Mouse (Mus musculus) liver, embryonic 13.5 days (tissue): Measurements from ENCODE around the gene Cd200. TPM values are rescaled to one million over a fixed set of nuclear protein-coding genes. Genes with fewer than 3 reads are reported as not detected.

ENCODE experiments used
- ATAC-seq: fragments of 200-750 bp; cut with Nextera tagmentation; 2 replicates; pipeline ENCODE4 v1.8.0; 2017; ENCODE audit warnings: low read depth, mild to moderate bottlenecking, moderate number of reproducible peaks, moderate library complexity
- DNase-seq: peaks from one replicate; pipeline ENCODE4 v3.0.0; 2022
- H3K27ac ChIP-seq: fragments of 300-500 bp; sonication (generic); 2 replicates; pipeline ENCODE4 v1.5.1; 2015; ENCODE audit warnings: moderate library complexity, mild to moderate bottlenecking, inconsistent platforms
- H3K27me3 ChIP-seq: fragments of 300-500 bp; sonication (generic); 2 replicates; pipeline ENCODE4 v1.6.1; 2015; ENCODE audit warnings: mild to moderate bottlenecking, inconsistent platforms
- H3K36me3 ChIP-seq: fragments of 300-500 bp; sonication (generic); 2 replicates; pipeline ENCODE4 v1.6.1; 2015; ENCODE audit warnings: mild to moderate bottlenecking, inconsistent platforms
- H3K4me1 ChIP-seq: fragments of 300-500 bp; sonication (generic); replicated peaks from 2 replicates; pipeline ENCODE4 v1.6.1; 2015; ENCODE audit warnings: inconsistent platforms
- H3K4me2 ChIP-seq: fragments of 300-500 bp; sonication (generic); 2 replicates; pipeline ENCODE4 v1.6.1; 2015; ENCODE audit warnings: inconsistent platforms, mild to moderate bottlenecking, moderate library complexity
- H3K4me3 ChIP-seq: fragments of 300-500 bp; sonication (generic); replicated peaks from 2 replicates; pipeline ENCODE4 v1.5.1; 2015; ENCODE audit warnings: mild to moderate bottlenecking, inconsistent platforms
- H3K9ac ChIP-seq: fragments of 300-500 bp; sonication (generic); 2 replicates; pipeline ENCODE4 v1.6.1; 2015; ENCODE audit warnings: mild to moderate bottlenecking, inconsistent platforms
- H3K9me3 ChIP-seq: fragments of 300-500 bp; sonication (generic); replicated peaks from 2 replicates; pipeline ENCODE4 v1.6.1; 2016; ENCODE audit warnings: inconsistent platforms
- WGBS: fragments of 180-500 bp; shearing (Covaris S2); methylation state at CpG from one replicate; pipeline ENCODE4 v1.1.7; 2015; ENCODE audit not compliant: insufficient replicate concordance; 5-methylcytosine and 5-hydroxymethylcytosine counted together
- polyA plus RNA-seq: library from polyadenylated mRNA; unstranded; fragments of >200 nt; fragmentation: Nextera tagmentation; extraction: Ambion mirVana; gene quantifications from 2 replicates; pipeline ENCODE4 v1.2.1, GENCODE M21; 2015

Gene Cd200
- polyA plus RNA-seq, 1 experiment from 2014 or later: 0.84 TPM

DNA sequence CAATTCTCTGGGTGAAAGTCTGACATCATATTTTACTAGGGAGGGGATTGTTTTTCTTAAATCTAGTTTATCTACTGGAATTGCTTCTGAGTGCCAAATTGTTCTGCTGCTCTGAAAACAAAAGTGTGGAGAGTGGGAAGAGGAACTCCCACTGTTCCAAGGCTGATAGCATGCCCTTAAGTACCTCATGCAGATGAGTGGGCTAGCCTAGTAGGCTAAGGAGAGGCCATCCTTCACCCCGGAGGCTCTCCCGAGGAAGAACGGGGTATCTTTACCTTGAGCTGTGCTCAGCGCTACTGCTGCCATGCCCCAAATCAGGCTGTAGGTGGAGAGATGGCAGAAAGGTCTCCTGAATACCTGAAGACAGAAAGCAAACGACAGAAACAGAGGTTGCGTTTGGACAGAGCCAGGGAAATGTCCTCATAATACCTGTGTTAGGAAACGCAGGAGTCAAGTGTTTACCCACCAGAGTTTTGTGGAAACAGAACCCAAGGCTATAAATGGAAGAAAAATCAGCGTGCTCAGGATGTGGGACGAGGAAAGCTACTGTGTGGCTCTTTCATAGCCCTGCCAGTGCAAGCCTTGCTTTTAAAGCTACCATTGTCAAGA, 8.8 kb downstream of the Cd200 start:
- Histone ChIP-seq H3K27ac (no peak overlapping the region), H3K4me3 (no peak overlapping the region), H3K4me1 (no peaks in the 10 kb centered on the region), H3K9ac (no peak overlapping the region), H3K9me3 (no peaks in the 10 kb centered on the region), H3K27me3 (no peaks in the 10 kb centered on the region), H3K36me3 (no peaks in the 10 kb centered on the region), H3K4me2 (no peak overlapping the region)
- DNase-seq (no peak), ATAC-seq (no peak)
- WGBS: 55% methylated on average over 9 of the region's 9 CpGs

DNA sequence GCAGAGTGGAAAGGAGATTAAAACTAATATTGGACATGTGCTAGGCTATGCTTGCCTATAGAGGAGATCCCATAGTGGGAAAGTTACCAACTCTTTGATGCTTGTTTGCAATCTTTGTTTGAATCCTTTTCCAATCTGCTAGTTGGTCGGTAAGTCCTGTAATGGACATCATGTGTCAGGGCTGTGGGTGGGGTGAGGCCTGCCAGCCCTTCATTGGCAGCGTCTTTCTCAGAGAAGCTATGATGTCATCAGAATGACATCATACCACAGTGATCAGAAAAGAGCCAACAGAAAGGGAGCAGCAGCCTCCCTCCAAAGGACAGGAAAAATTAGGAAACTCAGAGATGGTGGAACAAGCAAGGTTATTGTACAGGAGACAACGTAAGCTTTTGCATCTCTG, 9.4 kb downstream of the Cd200 start:
- no peaks in the 10 kb centered on the region for H3K9me3 ChIP-seq
- no peaks in the 10 kb centered on the region for H3K4me1 ChIP-seq
- 63% methylated on average over 3 of the region's 3 CpGs for WGBS
- H3K36me3 ChIP-seq: no peaks in the 10 kb centered on the region
- DNase-seq (no peak), ATAC-seq (no peak)
- no peaks in the 10 kb centered on the region for H3K27me3 ChIP-seq
- no peak overlapping the region for H3K4me3 ChIP-seq
- H3K27ac ChIP-seq: no peak overlapping the region
- H3K9ac ChIP-seq: no peak overlapping the region
- H3K4me2 ChIP-seq: no peak overlapping the region

DNA sequence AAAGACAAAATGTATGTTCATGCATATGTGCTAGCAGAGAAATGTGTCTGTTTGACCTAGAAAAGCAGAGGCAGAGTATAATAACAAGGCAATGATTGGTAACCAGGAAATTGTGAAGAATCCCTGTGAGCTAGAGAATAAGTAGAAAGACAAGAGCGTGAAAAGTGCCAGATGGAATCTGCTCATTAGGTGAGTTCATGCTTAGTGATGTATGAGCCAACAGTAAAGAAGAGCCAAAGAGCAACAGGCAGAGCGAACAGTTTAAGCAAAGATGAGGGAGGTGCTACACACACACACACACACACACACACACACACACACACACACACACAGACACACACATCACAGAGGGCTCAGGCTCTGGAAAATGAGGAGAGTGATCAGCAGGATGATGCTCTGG, 11.4 kb downstream of the Cd200 start:
- no peaks in the 10 kb centered on the region for H3K27me3 ChIP-seq
- no peak overlapping the region for H3K9ac ChIP-seq
- no peaks in the 10 kb centered on the region for H3K36me3 ChIP-seq
- 69% methylated on average over 2 of the region's 2 CpGs for WGBS
- no peak for ATAC-seq
- no peaks in the 10 kb centered on the region for H3K4me1 ChIP-seq
- H3K9me3 ChIP-seq: no peaks in the 10 kb centered on the region
- no peak overlapping the region for H3K4me2 ChIP-seq
- no peak overlapping the region for H3K27ac ChIP-seq
- no peak for DNase-seq
- no peak overlapping the region for H3K4me3 ChIP-seq

DNA sequence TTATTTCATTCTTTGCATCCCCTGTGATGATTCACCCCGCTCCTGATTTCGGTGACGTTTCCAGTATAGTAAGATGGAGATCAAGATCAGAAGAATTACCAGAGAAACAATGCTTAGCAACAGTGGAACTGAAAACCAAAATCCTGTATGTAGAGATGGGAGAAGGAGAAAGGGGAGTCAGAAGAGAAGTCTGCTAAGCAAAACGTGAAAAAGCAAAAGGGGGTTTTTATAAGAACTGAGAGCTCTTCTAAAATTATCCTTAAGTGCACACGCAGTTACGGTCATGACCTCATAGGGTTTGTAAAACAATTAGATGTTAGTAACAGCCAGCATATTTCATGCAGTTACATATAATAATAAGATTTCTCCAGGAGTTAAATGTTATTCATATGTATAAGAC, 16.6 kb downstream of the Cd200 start:
- no peak for DNase-seq
- Histone ChIP-seq H3K9ac (no peak overlapping the region), H3K27me3 (no peaks in the 10 kb centered on the region), H3K4me1 (no peaks in the 10 kb centered on the region), H3K4me2 (no peak overlapping the region), H3K4me3 (no peak overlapping the region), H3K27ac (no peak overlapping the region), H3K9me3 (no peaks in the 10 kb centered on the region), H3K36me3 (no peaks in the 10 kb centered on the region)
- ATAC-seq: no peak
- 71% methylated on average over 6 of the region's 6 CpGs for WGBS

DNA sequence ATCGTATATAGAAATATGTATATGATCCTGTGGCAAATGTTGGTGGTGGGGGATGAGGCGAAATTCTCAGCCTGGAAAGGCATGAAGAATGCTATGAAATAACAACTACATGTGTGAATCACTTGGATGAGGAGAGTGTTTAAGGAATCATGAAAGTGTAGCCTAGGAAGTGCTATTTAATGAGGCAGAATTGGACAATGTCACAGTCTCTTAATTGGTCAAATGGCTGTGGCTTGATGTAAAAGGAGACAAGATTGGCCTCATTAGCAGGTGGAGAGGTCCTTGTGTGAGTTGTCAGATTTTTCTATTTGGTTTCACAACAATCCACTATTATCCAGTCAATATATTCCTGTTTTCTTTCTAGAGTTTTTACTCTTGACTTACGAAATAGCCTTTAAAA, 17.2 kb downstream of the Cd200 start:
- no peaks in the 10 kb centered on the region for H3K9me3 ChIP-seq
- DNase-seq (no peak), ATAC-seq (no peak)
- H3K4me1 ChIP-seq: no peaks in the 10 kb centered on the region
- H3K4me2 ChIP-seq: no peak overlapping the region
- H3K27me3 ChIP-seq: no peaks in the 10 kb centered on the region
- no peak overlapping the region for H3K4me3 ChIP-seq
- H3K9ac ChIP-seq: no peak overlapping the region
- no peak overlapping the region for H3K27ac ChIP-seq
- WGBS: 71% methylated on average over 3 of the region's 3 CpGs
- no peaks in the 10 kb centered on the region for H3K36me3 ChIP-seq

DNA sequence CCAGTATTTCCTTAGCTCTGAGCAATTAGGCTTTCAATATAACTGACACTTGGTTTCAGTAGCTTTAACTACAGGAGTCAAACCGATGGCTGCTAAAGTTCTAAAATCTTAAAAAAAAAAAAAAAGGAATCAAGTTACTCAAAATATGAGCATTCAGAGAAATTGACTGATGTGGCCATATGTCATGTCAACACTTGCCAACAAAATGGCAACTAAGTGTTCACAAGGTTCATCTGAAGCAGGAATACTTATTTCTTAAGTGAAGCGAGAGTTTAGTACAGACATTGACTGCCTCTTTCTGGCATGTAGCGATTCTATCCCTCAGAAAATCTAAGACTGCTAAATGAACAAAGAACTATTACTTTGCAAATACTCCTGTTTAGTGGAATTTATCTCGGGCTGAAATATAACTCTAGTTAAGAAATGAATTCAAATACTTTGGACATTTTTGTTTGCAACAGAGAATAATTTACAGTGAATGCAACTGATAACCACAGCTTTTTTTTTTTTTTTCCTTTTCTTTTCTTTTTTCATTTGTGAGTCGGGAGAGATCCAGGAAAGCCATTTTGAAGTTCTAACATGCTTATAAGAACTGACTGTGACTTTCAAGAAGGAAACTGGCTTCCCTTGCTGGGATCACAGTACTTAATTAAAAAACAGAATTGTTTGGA, 18.4 kb downstream of the Cd200 start:
- ATAC-seq (no peak), DNase-seq (no peak)
- Histone ChIP-seq H3K27ac (no peak overlapping the region), H3K9me3 (no peaks in the 10 kb centered on the region), H3K4me1 (no peaks in the 10 kb centered on the region), H3K9ac (no peak overlapping the region), H3K4me2 (no peak overlapping the region), H3K27me3 (no peaks in the 10 kb centered on the region), H3K36me3 (no peaks in the 10 kb centered on the region), H3K4me3 (no peak overlapping the region)
- 67% methylated on average over 5 of the region's 5 CpGs for WGBS

DNA sequence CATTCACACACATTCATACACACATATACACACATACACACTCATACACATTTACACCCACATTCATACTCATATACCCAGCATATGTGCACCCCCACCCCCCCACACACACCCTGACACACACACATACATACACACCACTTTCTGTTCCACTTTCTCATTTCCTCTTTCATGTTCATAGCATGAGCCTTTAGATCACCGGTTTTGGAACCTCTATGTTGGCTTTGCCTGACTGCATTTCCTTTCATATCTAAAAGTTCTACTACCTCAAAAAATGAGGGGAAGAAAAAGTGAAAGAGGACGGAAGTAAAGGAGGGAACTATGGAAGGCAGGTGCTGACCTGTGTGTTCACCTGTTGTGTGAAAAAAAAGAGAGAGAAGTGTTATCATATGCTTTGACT, 19.0 kb downstream of the Cd200 start:
- H3K27me3 ChIP-seq: no peaks in the 10 kb centered on the region
- H3K27ac ChIP-seq: no peak overlapping the region
- no peak overlapping the region for H3K4me2 ChIP-seq
- no peak overlapping the region for H3K4me3 ChIP-seq
- H3K36me3 ChIP-seq: no peaks in the 10 kb centered on the region
- DNase-seq (no peak), ATAC-seq (no peak)
- no peaks in the 10 kb centered on the region for H3K4me1 ChIP-seq
- no peak overlapping the region for H3K9ac ChIP-seq
- H3K9me3 ChIP-seq: no peaks in the 10 kb centered on the region
- WGBS: 45% methylated on average over 2 of the region's 2 CpGs

DNA sequence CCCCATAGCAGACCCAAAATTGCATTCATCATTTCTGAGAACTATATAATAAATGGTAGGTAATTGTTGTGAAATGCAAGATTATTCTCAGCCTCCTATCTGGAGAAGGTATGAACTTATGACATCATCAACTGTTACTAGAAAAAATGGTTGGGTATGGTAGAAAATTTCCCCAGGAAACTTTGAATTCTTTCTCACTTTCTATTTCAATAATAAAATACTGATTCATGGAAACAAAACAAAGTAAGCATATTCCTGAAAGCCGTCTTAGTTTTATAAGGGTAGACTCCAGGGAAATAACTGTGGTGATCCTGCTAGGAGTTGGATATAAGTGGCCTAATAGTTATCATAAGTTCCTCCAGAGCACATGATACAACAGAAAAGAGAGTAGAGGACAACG, 19.8 kb downstream of the Cd200 start:
- ATAC-seq (no peak), DNase-seq (no peak)
- Histone ChIP-seq H3K27ac (no peak overlapping the region), H3K9me3 (no peaks in the 10 kb centered on the region), H3K4me3 (no peak overlapping the region), H3K4me2 (no peak overlapping the region), H3K4me1 (no peaks in the 10 kb centered on the region), H3K36me3 (no peaks in the 10 kb centered on the region), H3K9ac (no peak overlapping the region), H3K27me3 (no peaks in the 10 kb centered on the region)
- 64% methylated on average over 2 of the region's 2 CpGs for WGBS

DNA sequence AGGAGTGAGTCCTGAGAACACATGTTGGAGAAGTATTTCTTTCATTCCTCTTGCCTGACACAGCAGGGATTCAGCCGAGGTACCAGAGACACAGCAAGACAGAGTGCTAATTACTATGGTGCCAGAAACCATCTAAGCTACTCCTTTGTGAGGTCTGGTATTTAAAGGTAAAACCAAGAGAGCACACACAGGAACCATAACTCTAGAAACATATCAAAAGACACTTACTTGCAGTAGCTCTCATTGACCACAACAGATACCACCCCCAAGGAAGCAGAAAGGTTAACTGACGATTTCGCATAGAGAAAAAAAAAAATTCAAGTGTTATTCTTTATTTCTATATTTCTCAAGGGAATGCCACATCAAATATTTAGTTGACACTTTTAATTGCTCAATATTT, 27.0 kb downstream of the Cd200 start:
- Histone ChIP-seq H3K9ac (no peak overlapping the region), H3K4me1 (no peaks in the 10 kb centered on the region), H3K27ac (no peak overlapping the region), H3K27me3 (no peaks in the 10 kb centered on the region), H3K36me3 (no peaks in the 10 kb centered on the region), H3K4me3 (no peak overlapping the region), H3K9me3 (no peaks in the 10 kb centered on the region), H3K4me2 (no peak overlapping the region)
- DNase-seq (no peak), ATAC-seq (no peak)
- WGBS: 53% methylated on average over 3 of the region's 3 CpGs

DNA sequence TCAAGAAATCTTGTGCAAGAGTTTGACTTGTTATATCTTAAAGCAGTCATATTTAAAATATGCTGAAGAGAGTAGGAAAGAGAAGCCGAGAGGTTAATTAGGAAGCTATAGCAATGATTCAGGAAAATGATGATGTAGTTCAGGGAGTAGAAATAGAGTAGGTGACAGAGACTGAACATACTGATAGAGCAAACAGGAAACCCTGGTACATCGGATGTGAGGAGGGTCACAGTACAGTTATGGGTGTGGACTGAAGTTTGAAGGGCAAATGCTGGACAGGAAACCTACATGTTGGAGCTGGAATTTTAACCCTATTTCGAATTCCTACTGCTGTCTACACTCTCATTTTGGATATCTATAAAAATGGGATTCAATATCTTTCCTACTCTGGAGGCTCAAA, 29.9 kb downstream of the Cd200 start:
- no peak overlapping the region for H3K4me3 ChIP-seq
- 46% methylated on average over 3 of the region's 3 CpGs for WGBS
- H3K36me3 ChIP-seq: no peaks in the 10 kb centered on the region
- no peak overlapping the region for H3K4me2 ChIP-seq
- ATAC-seq (no peak), DNase-seq (no peak)
- no peaks in the 10 kb centered on the region for H3K27me3 ChIP-seq
- no peaks in the 10 kb centered on the region for H3K9me3 ChIP-seq
- no peak overlapping the region for H3K27ac ChIP-seq
- no peaks in the 10 kb centered on the region for H3K4me1 ChIP-seq
- H3K9ac ChIP-seq: no peak overlapping the region

DNA sequence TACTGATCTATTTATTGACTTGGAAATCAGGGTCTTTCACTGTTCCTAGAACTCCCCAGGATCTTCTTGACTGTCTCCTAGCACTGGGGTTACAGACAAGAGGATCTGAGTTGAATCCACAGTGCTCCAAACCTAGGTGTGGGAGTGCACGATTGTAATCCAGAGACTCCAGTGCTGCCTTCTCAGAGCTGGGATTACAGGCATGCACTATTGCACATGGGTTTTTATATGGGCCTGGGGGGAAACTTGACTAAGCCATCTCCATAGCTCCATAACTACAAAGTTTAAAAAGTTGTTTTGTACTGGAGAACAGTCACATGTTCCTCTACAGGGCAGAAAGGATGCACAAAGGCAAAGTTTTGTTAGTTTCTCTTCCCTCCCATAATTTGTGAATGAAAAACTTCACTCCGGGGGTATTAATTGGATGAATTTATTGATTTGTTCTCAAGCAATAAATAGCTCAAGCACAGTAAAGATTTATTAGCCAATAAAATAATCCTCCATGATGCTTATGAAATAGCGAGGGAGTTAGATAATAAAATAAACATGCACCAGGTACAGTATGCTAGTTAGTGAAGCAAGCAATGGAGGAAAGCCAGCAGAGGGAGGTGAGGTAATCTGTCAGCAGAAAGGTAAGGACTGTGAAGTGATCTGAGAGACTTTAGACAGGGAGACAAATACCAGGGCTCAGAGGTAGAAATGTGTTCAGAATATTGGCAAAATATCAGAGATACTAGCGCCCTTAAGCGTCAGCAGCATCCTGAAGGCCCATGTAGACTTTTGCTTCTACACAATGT, 30.5 kb downstream of the Cd200 start:
- DNase-seq: no peak
- WGBS: 71% methylated on average over 5 of the region's 5 CpGs

DNA sequence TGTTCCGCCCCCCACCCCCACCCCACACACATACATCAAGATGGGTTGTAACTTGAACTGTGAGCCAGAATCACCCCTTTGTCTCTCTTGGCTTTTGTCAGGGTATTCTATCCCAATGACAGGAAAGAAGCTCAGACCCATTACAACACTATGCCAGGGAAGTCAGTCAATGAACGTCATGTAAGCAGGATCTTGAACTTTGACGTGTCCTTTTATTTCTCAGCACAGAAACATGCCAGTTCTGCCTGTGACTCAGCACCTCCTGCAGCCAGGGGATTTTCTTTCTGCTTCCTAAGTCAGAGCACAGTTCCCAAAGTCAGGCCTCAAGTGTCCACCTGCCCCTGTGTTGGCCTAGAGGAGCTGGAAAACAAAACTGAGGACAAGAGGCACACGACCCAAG, 31.5 kb downstream of the Cd200 start:
- no peak for DNase-seq
- no peak overlapping the region for H3K27ac ChIP-seq
- H3K9me3 ChIP-seq: no peaks in the 10 kb centered on the region
- no peak overlapping the region for H3K4me2 ChIP-seq
- no peak overlapping the region for H3K9ac ChIP-seq
- H3K36me3 ChIP-seq: no peaks in the 10 kb centered on the region
- no peaks in the 10 kb centered on the region for H3K27me3 ChIP-seq
- no peaks in the 10 kb centered on the region for H3K4me1 ChIP-seq
- no peak for ATAC-seq
- WGBS: 66% methylated on average over 4 of the region's 4 CpGs
- H3K4me3 ChIP-seq: no peak overlapping the region

More for the DNA sequence above, 30.5 kb downstream of the Cd200 start:
- no peak overlapping the region for H3K27ac ChIP-seq
- H3K4me2 ChIP-seq: no peak overlapping the region
- no peak overlapping the region for H3K4me3 ChIP-seq
- H3K36me3 ChIP-seq: no peaks in the 10 kb centered on the region
- no peaks in the 10 kb centered on the region for H3K9me3 ChIP-seq
- H3K27me3 ChIP-seq: no peaks in the 10 kb centered on the region
- no peak overlapping the region for H3K9ac ChIP-seq
- no peaks in the 10 kb centered on the region for H3K4me1 ChIP-seq
- ATAC-seq: no peak
